Mouse (Mus musculus) gastrocnemius, postnatal 36 days (tissue): Measurements from ENCODE around the gene Got1. TPM values are rescaled to one million over a fixed set of nuclear protein-coding genes. Genes with fewer than 3 reads are reported as not detected.
A peak's percentile ranks its signal among the peaks of the same experiment; 100 is the strongest.

ENCODE experiments used
- DNase-seq, 2 experiments: peaks; one replicate each; pipeline ENCODE4 v3.0.0; 2022
- intact Hi-C: fragments of 180-260 bp; cut with DNase I; formaldehyde crosslinking; loops from one replicate; pipeline ENCODE4 v1.15.1; 2025
- long read RNA-seq, 2 experiments: library from polyadenylated mRNA; stranded (forward); transcript quantifications; one replicate each; pipeline ENCODE4 v2.0.0; 2021
- total RNA-seq, 2 experiments: library from RNA; stranded (reverse); gene quantifications; 2 replicates each; pipeline ENCODE4 v1.2.3; 2021

The Got1 gene
- 100 to 1,000 TPM; 336 to 420 TPM for total RNA-seq
- long read RNA-seq, experiment 1, transcript Got1-201 (9 exons, 2,058 nt) = major isoform, 192 of 234 reads
- long read RNA-seq, experiment 1, partial matches to known transcripts = 22 of 234 reads
- long read RNA-seq, experiment 1, other reads (novel, unspliced or antisense) = 17 of 234 reads
- long read RNA-seq, experiment 2, transcript Got1-203 (3 exons, 661 nt) = minor isoform, 6 of 315 reads
- long read RNA-seq, experiment 2, transcript Got1-201 (9 exons, 2,058 nt) = major isoform, 270 of 315 reads
- long read RNA-seq, experiment 2, partial matches to known transcripts = 16 of 315 reads
- long read RNA-seq, experiment 2, other reads (novel, unspliced or antisense) = 23 of 315 reads

- peak; percentile 87 to 92 for DNase-seq
- intact Hi-C loops = no loop called here
These were observed at the start of gene Got1 for GRCm38 (mm10) chr19:43524187-43525103. Got1 (minus strand) TSS chr19:43524605.

- intact Hi-C loops = no loop called here
These were observed 46.7 kb upstream of the Got1 start for GRCm38 (mm10) chr19:43570831-43571790.

GRCm38 (mm10) chr19:43569133-43569532 lies 44.7 kb upstream of the Got1 start:
- intact Hi-C loops = loop anchor here (5.0 kb wide), 1 partner anchor 37 kb away; no protein-coding TSS in a partner anchor
- no peak for DNase-seq

More at GRCm38 (mm10) chr19:43570831-43571790, 46.7 kb upstream of the Got1 start:
- peak; percentile 43 to 64 for DNase-seq

GRCm38 (mm10) chr19:43568298-43568697 lies 43.9 kb upstream of the Got1 start:
- intact Hi-C loops = loop anchor here (5.0 kb wide), 1 partner anchor 36 kb away; no protein-coding TSS in a partner anchor
- no peak for DNase-seq

- DNase-seq = peak in 1 of 2 experiments; percentile 20
These were observed 38.8 kb upstream of the Got1 start for GRCm38 (mm10) chr19:43563166-43563565.

GRCm38 (mm10) chr19:43561841-43562240 lies 37.4 kb upstream of the Got1 start:
- intact Hi-C loops = no loop called here
- no peak for DNase-seq

More at GRCm38 (mm10) chr19:43563166-43563565, 38.8 kb upstream of the Got1 start:
- intact Hi-C loops = no loop called here

GRCm38 (mm10) chr19:43560244-43560643 lies 35.8 kb upstream of the Got1 start:
- no peak for DNase-seq
- intact Hi-C loops = no loop called here

- intact Hi-C loops = no loop called here
- DNase-seq = no peak
These were observed 27.1 kb upstream of the Got1 start for GRCm38 (mm10) chr19:43551493-43551890.

- DNase-seq = no peak
- intact Hi-C loops = no loop called here
These were observed 26.5 kb upstream of the Got1 start for GRCm38 (mm10) chr19:43550706-43551492.

GRCm38 (mm10) chr19:43548060-43548459 lies 23.7 kb upstream of the Got1 start:
- DNase-seq = no peak
- intact Hi-C loops = no loop called here

- intact Hi-C loops = no loop called here
These were observed 22.1 kb upstream of the Got1 start for GRCm38 (mm10) chr19:43546337-43547117.

GRCm38 (mm10) chr19:43535372-43535771 lies 11.0 kb upstream of the Got1 start:
- intact Hi-C loops = loop anchor here (10.0 kb wide), 1 partner anchor 219 kb away; the partner anchor contains the start of genes Cox15 and Cutc
- no peak for DNase-seq

More at GRCm38 (mm10) chr19:43546337-43547117, 22.1 kb upstream of the Got1 start:
- no peak for DNase-seq

- intact Hi-C loops = loop anchor here (5.0 to 10.0 kb wide), 3 partner anchors 36 to 224 kb away; partner anchors contain the start of genes Cox15 and Cutc
- no peak for DNase-seq
These were observed 6.5 kb upstream of the Got1 start for GRCm38 (mm10) chr19:43530921-43531320.

GRCm38 (mm10) chr19:43530197-43530770 lies 5.9 kb upstream of the Got1 start:
- intact Hi-C loops = loop anchor here (5.0 to 10.0 kb wide), 3 partner anchors 37 to 225 kb away; partner anchors contain the start of genes Cox15 and Cutc
- peak; percentile 37 to 66 for DNase-seq

- peak in 1 of 2 experiments; percentile 23 for DNase-seq
- intact Hi-C loops = no loop called here
These were observed 3.7 kb upstream of the Got1 start for GRCm38 (mm10) chr19:43528056-43528587.

- intact Hi-C loops = no loop called here
- DNase-seq = peak in 1 of 2 experiments; percentile 25
These were observed 2.7 kb upstream of the Got1 start for GRCm38 (mm10) chr19:43527131-43527530.

GRCm38 (mm10) chr19:43526025-43526424 lies 1.6 kb upstream of the Got1 start:
- intact Hi-C loops = no loop called here
- no peak for DNase-seq
